Mouse (Mus musculus): ENCODE measurements around the gene Slc4a1. TPM values are rescaled to one million over a fixed set of nuclear protein-coding genes. Genes with fewer than 3 reads are reported as not detected.
A peak's percentile ranks its signal among the peaks of the same experiment; 100 is the strongest.

Gene Slc4a1
- total RNA-seq, 2 experiments from 2014 or later: 5,184 to 5,198 TPM

DNA sequence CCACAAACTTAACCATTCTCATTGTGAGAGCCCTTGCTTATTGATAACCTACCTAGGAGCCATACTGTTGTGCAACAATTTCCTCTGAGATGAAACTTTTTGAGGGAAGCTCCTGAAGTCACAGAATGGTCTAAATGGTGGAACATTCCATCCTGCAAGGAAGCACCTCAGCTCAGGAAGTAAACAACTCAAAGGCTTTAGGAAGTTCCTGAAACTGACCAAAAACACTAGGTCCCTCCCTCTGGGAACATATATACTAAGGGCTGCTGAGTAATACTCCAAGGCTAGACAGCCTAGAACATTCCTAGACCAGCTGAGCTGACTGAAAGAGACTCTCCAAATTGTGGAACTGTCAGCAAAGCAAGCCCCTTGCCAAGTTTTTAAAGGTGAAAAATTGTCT, 32.9 kb downstream of the Slc4a1 start:
- ATAC-seq (replicated peaks; ENCODE audit: low FRiP score, poor library complexity, severe bottlenecking): no peak

DNA sequence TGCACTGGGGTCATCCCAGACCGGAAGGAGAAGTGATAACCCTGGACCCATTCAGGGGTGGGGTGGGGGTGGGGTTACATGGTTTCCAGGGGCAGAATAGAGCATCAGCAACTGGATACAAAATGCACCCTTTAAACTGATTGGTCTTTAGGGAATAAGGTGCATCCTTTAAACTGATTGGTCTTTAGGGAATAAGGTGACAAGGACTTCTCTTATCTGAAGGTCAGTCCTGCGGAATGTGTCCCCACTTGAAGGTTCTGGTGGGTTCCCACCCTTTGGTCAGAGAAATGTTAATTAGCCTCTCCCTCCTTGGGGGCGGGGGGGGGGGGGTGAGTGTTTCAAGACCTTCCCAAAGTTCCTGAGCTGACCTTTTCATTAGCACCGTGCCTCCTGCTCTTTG, 34.2 kb downstream of the Slc4a1 start:
- ATAC-seq (replicated peaks; ENCODE audit: low FRiP score, poor library complexity, severe bottlenecking): no peak

DNA sequence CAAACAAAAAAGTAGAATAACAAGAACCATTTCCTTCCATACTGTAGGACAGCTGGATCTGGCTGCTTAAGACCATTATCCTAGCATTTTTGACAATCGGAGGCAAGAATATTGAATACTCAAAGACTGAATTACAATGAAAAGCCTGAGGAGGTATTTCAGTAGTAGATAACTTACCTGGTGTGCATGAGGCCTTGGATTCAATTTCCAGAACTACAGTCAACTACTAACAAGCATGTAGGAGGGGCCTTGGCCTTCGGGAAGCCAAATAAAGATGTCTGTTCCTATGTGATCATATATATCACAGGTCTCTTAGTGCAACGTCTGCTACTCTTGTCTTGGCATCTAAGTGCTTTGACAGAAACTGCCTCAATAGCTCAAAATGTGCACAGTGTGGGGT, 36.0 kb downstream of the Slc4a1 start:
- no peak for ATAC-seq (replicated peaks; ENCODE audit: low FRiP score, poor library complexity, severe bottlenecking)

DNA sequence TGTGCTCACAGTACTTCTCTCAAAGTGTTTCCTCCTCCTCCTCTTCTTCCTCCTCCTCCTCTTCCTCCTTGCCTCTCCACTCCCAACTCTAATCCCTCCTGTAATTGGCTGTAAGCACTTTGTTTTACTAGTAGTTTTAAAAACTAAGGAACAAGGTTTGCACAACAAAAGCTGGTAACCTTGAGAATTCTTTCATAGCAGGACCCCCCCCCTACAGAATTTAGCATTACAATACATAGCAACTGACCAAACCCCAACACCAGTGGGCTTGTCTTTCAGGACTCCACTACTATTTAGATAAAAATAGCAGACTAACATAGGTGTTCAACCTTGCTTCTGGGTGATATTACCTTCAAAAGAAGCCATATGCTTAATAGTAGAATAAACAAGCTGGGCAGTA, 36.5 kb downstream of the Slc4a1 start:
- ATAC-seq (replicated peaks; ENCODE audit: low FRiP score, poor library complexity, severe bottlenecking): no peak

DNA sequence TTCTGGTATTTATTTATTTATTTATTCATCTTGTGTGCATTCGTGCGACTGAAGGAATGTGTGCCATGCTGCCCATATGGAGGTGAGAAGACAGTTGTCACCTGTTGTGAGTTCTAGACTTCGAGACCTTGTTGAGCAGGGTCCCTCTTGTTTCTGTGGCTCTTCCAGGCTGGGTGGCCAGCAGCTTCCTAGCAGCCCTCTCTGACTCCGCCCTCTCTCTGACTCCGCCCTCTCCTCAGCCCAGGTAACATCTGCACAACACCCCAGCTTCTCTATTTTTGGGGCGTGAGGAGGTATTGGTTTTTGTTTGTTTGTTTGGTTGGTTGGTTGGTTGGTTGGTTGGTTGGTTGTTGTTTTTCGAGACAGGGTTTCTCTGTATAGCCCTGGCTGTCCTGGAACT, 38.2 kb downstream of the Slc4a1 start:
- peak; percentile 61 for ATAC-seq (replicated peaks; ENCODE audit: low FRiP score, poor library complexity, severe bottlenecking)

DNA sequence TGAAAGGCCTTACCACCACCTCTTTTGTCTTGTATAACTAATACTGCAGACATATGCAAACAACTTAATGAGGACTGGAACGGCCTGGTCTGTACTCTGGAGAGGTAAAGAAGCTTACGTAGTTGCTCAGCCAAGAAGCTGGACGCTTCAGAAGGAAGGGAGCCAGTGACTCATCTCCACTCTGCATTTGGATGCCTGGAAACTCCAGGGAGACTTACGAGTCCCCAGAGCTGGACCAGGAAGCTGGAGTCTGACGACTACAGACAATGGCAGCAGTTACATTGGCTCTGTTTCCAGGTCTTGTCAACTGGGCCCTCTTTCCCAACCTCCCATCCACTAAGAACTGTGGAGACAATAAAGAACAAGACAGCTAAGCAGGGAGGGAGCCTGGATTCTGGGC, 38.8 kb downstream of the Slc4a1 start:
- no peak for ATAC-seq (replicated peaks; ENCODE audit: low FRiP score, poor library complexity, severe bottlenecking)

DNA sequence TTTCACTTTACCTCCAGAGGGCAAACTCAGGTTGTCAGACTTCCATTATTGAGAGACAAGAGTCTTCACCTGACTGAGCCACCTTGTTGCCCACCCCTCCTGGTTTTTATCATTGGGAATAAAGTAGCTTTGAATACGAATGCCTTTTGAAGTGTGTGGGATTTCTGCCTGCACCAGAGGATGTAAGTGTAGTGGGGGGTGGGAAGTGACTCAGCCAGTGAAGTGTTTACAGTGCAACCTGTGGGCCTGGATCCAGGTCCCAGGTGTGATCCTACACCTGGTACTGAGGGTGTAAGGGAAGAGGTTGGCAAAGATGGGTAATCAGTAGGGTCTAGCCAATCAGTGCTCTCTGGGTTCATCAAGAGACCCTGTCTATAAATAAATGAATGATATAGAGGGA, 42.5 kb downstream of the Slc4a1 start:
- no peak for ATAC-seq (replicated peaks; ENCODE audit: low FRiP score, poor library complexity, severe bottlenecking)

DNA sequence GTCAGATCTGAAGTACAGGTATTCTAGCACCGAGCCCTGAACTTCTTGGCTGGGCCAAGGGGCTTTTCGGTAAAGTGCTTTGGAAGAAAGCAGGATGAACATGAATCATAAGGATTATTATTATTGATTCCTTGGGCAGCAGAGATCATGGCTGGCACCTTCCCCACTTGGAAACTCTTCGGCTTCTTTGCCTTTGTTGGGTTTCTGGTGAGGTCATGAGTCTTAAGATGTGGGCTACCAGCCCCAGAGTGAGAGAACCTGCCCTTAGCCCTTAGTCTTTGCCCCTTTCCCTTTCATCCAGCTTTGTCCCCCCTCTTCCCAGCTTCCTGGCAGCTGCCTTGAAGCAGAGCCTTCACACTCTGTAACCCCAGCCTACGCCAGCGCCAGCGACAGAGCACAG, 44.1 kb downstream of the Slc4a1 start:
- no peak for ATAC-seq (replicated peaks; ENCODE audit: low FRiP score, poor library complexity, severe bottlenecking)

DNA sequence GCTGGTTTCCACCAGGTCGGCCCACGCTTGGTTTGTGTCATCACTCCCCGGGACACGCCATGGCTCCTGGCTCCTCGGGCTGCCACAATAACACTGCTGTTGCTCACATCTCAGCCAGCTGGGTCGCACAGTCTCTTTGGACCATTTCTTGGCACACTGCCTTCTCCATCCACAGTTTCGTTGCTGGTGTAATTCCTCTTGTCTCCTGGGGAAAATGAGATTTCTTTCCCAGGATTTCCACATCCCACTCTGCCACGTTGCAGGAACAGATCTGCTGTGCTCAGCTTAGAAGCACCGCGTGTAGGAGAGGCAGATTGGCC, 45.4 kb downstream of the Slc4a1 start:
- ATAC-seq (replicated peaks; ENCODE audit: low FRiP score, poor library complexity, severe bottlenecking): no peak

DNA sequence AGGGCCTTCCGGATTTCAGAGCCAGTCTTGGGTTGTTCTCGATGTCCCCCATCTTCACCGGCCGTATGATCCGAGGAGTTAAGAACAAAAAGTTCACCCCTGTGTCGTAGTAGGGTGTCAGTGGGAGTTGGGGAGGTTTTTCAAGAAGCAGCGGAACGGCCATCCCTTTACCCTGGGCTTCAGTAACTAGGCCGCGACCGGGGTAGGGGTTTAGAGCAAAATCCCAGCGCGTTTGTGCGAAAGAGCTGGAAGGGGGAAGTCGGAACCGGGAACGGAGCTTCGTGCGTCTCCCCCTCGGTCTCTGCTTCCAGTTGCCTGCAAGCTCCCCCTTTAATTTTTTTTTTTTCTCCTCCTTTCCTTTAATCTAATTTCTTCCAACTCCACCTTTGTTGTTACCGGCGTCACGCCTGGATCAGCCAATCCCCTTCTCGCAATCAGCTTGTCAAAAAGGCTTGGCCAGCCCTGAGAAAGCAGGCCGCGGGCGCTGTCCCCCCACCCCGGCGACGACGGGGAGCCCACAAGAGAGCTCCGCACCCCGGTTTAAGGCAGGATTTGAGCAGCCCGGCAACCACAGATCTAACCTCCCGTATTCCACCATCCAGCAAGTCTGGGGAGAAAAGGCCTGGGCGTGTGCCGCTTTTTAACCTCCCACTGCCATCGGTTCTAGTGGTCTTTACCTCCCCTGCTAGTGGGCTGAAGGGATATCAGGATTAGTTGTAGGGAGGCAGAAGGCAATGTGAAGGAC, 45.9 kb downstream of the Slc4a1 start:
- peak; percentile 59 for ATAC-seq (replicated peaks; ENCODE audit: low FRiP score, poor library complexity, severe bottlenecking)

DNA sequence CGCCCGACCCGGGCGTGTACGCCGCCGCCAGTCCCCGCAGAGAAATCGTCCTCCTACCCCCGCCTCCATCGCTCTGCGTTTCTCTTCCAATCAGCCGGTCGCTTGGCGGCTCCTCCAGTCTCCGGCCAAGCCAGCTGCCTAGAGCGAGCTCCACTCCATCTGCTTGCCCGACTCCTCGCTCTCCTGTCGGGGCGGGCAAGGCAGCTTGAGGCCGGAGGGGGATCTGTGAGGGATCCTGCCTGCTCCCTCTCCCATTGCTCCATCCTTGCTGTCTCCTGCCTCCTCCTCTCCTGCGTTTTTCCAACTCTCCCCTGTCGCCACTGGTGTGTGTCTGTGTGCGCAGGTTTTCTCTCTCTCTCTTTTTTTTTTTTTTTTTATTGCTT, 46.6 kb downstream of the Slc4a1 start, which contains the start of gene Ubtf:
TSS of gene Ubtf (minus strand) at position 333 of the 383 bp plus-strand sequence.
- peak; percentile 60 for ATAC-seq (replicated peaks; ENCODE audit: low FRiP score, poor library complexity, severe bottlenecking)

DNA sequence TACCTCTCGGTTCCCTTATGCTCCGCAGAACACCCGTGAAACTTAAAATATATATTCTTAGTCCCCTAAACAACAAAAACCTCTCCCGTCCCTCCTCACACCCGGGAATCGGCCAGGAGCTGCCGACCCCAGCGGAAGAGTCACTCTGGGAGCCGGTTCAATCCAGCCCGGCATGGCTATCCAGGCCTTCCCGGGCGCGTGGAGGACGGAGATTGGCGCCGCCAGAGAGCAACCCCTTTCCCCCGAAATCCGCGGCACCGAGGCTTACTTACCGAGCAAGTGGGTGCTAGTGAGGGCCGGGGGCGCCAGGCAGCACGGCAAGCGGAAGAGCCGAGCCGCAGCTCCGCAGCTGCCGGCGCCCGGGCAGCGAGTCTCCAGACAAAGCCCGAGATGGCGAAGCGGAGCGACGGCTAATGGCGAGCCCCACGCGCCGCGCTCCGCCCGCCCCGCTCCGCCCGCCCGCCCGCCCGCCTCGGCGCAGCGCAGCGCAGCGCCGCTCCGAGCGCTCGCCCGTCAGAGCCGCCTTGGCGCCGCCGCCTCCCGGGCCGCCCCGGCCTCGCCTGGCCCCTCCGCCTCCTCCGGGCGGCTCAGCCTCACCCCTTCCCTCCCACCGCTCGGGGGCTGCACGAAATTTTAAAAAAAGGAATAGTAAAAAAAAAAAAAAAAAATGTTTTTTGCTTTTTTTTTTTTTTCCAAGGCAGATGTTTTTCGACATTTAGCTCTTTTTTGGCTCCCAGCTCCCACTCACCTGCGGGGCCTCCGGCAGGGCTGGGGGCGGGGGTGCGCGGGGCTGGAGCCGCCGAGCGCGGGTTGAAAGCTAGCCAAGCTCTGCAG, 47.2 kb downstream of the Slc4a1 start:
- ATAC-seq (replicated peaks; ENCODE audit: low FRiP score, poor library complexity, severe bottlenecking): no peak

DNA sequence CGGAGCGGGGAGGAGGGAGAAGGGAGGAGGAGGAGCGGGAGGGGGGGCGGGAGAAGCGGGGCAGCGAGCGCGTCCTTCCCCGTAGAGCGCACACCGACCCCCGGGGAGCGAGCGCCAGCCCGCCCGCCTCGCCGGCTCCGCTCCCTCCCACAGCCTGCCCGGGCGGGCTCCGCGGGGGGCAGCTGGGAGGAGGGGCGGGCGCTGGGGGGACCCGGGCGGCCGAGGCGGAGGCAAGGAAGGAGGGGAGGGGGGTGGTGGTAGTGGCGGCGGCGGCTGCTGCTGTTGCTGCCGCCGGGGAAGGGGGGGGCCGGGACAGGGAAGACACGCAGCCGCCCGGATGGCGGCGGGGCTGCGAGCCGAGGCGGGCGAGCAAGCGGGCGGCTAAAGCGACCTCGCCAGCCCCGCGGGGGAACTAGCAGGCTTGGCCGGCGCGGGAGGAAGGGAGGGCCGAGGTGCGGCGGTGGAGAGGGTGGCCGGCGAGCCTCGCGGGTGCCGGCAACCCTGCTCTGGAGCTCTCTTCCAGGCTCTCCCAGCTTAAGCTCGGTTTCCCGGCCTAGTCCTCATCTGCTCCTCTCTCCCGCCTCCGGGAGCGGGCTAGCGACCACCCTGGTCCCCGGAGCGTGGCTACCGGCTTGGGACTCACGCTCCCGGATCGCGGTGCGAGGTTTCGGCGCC, 48.0 kb downstream of the Slc4a1 start:
- no peak for ATAC-seq (replicated peaks; ENCODE audit: low FRiP score, poor library complexity, severe bottlenecking)

DNA sequence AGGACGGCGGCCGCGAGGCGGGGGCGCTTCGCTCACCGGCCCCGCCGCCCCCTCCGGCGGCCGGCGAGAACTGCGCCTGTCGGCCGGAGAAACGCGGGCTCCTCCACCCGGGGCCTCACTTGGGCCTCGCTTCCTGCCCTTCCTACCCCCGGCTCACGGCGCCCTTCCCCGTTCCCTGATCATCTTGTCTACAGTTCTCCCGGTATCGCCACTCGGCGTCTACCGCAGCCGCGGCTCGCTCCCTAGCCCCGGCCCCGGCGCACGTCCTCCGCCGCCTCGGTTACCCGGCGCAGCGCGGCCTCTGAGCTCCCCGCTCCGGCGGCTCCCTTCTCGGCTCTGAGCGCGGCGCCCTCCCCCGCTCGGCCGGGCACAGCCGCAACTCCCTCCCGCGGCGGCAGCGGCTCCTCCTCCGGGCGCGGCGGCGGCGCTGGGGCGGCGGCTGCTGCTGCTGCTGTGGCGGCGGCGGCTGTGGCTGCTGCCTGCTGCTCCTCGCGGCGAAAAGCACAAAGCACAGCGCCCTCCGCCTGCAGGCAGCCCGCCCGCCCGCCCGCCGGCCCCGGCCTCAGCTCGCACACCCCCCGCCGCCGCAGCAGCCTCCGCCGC, 48.6 kb downstream of the Slc4a1 start:
- ATAC-seq (replicated peaks; ENCODE audit: low FRiP score, poor library complexity, severe bottlenecking): no peak

DNA sequence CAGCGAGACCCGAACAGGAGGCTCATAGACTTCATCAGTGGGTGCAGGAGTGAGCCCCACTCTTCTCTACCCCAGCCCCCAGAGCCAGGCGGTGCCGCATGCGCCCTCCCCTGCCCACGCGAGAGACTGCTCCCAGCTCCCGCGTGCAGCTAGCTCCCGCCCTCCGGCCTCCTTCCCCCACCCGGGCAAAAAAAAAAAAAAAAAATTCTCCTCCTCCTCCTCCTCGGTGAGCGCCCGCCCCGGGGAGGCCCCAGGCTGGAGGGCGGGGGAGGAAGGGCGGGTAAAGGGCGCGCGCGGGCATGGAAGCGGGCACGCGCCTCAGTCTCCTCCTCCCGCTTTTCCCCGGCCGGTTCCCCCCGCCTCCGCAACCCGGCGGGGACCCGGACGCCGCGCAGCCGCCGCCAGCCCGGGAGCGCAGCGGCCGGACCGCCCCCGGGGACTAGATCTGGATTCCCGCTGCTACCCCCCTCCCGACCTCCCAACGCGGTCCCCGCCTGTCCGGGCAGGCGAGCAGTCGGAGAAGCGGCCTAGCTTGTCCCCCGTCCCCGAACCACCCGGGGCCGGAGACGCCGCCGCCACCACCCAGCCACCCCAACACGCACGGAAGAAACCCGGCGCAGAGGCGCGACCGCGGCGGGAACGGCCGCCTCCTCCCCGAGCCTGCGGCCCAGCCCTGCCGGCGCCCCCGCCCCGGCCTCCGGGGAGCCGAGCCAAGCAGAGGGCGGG, 49.3 kb downstream of the Slc4a1 start:
- peak; percentile 66 for ATAC-seq (replicated peaks; ENCODE audit: low FRiP score, poor library complexity, severe bottlenecking)

DNA sequence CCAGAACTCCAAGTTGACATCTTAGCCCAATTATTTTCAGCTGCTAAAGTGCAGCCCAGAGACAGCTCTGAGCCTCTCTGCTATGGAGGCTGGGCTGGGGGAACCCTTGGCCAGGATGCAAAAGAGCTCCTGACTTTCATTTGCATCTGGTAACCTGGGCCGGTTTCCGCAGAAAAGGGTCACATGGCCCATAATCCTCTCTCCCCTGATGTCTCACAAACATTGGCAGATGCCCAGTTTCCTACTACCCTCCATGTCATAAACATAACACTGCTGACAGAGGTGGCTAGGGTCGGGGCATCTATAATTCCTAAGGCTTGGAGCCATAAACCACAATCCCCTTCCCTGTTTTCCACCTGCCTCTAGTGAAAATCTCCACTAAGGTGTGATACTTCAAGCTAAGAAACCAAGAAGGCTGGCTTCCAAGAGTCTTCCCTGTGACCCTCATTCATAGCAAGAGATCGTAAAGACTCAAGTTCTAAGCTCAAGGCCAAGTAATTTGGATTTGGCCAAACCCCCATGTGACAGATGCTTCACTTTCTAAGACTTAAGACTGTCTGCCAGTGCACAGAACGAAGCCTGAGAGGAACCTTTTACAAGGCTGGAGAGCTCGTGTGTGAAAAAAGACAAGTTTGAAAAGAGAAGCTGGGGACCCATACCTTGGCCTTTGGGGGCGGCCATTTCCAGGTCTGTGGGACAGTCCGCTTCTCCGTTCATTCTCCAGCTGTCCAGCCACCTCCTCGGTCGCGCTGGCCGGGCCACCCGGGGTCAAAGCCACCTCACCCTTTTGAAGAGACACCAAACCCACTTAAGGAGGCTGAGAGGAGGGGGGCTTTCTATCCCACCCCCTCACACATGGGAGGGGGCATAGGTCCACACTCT, 50.1 kb downstream of the Slc4a1 start:
- no peak for ATAC-seq (replicated peaks; ENCODE audit: low FRiP score, poor library complexity, severe bottlenecking)

DNA sequence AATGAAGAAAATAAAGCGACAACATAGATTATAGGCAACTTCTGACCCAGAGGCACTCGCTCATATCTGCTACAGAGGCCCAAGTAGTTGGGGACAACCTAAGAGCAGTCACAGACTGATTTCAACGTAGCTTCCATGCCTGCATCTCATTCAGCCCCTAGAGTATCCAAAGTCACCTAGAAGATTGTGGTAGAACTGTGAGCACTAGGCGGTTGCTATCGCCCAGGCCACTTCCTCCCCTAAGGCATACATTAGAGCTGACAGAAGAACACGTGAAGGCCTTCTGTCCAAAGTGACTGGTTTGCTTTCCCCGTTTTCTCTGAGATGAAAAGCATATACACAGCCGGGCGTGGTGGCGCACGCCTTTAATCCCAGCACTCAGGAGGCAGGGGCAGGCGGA, 51.7 kb downstream of the Slc4a1 start:
- no peak for ATAC-seq (replicated peaks; ENCODE audit: low FRiP score, poor library complexity, severe bottlenecking)

DNA sequence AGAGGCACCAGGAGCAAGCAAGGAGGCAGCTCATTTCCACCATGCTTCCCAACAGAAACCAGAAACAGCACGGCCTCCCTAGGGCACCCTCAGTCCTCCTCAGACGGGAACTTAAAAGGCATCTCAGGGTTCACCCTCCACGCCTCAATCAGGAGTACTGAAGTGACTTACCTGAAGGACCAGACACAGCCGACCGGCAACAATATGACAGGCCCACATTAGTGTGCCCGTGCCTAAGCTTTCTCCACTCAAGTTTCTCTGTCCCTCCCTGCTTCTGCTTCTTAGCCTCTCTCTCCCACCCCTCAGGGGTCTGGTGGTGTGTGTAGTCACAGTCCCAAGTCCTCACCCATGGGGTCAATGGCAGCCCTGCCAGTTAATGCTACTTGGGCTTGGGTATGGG, 53.4 kb downstream of the Slc4a1 start:
- no peak for ATAC-seq (replicated peaks; ENCODE audit: low FRiP score, poor library complexity, severe bottlenecking)

DNA sequence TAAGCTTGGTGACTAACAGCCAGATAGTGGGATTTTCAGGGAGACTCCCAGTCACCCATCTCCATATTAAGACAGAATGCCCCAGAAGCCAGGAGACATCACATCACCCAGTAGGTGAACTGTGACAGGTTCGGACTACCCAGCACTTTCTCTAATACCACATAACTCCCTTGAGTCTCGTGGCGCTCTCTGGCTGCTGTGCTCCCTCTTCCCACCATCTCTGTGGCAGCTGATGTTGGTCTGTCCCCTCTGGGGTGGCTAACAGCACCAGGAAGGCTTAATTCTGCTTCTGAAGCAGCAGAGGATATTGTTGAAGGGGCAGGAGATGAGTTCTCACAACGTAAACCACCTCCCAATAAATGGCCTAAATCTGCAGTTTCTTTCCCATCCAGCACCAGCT, 54.0 kb downstream of the Slc4a1 start:
- no peak for ATAC-seq (replicated peaks; ENCODE audit: low FRiP score, poor library complexity, severe bottlenecking)

Data from erythroid progenitor cell, adult 5-6 weeks (primary cell).